Mouse (Mus musculus): ENCODE data around the gene Cyfip2.

DNA sequence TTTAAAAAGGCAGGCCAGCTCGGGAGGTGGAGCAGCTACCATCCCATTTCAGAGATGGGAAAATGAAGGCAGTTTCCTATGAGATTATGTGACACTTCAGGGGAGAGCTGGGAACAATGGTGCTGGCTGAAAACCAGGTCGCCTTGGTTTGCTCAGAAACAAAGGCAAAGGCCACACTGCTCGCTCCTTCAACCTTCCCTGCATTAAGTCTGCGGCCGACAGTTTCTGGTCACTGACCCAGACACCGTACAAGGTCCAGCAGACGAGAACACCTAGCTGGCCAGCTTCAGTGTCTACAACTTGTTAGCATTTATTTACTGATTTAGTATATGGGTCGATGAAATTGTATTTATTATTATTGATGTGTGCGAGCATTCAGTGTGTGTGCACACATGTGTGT is 107.8 kb downstream of the Cyfip2 start:
- no peak for TF ChIP-seq CTCF (IDR thresholded peaks at IDR 0.05)
- no peak for TF ChIP-seq EP300 (IDR thresholded peaks at IDR 0.05; ENCODE audit: insufficient read depth, low read depth, low read length)
- TF ChIP-seq POLR2A (IDR thresholded peaks at IDR 0.05; ENCODE audit: insufficient read depth, low read depth, low read length) = no peak

Measured in heart, adult 2 months (tissue).